Mouse (Mus musculus) brain, embryonic 14.5 days (tissue): Measurements from ENCODE around the gene Cpz. TPM values are rescaled to one million over a fixed set of nuclear protein-coding genes. Genes with fewer than 3 reads are reported as not detected.
A peak's percentile ranks its signal among the peaks of the same experiment; 100 is the strongest.

Experiments used
- DNase-seq: peaks from one replicate; pipeline ENCODE4 v3.0.0-alpha.2; 2011; ENCODE audit warnings: low read depth
- CTCF ChIP-seq: fragments of 200-500 bp; IDR thresholded peaks from 2 replicates; pipeline ENCODE4 v1.5.1; 2012; ENCODE audit warnings: inconsistent platforms, mild to moderate bottlenecking, moderate library complexity, borderline replicate concordance; ENCODE audit not compliant: insufficient read depth, insufficient read length; ENCODE audit errors: extremely low read depth
- POLR2A ChIP-seq: fragments of 200-500 bp; IDR thresholded peaks from 2 replicates; pipeline ENCODE4 v1.6.1; 2012; ENCODE audit warnings: mild to moderate bottlenecking, inconsistent platforms, borderline replicate concordance; ENCODE audit not compliant: poor library complexity, insufficient read depth, insufficient read length, severe bottlenecking; ENCODE audit errors: extremely low read depth
- polyA plus RNA-seq: library from polyadenylated mRNA; depleted of rRNA; stranded (reverse); fragments of >200 nt; gene quantifications from 2 replicates; pipeline ENCODE4 v1.2.3, GENCODE M21; 2012; rRNA removed

Cpz gene
- polyA plus RNA-seq, 1 experiment = 4.4 TPM

- DNase-seq = no peak
- TF ChIP-seq CTCF = no peak
- TF ChIP-seq POLR2A = no peak
These were observed 29.5 kb downstream of the Cpz start for GRCm38 (mm10) chr5:35495989-35496388.

- no peak for TF ChIP-seq POLR2A
- no peak for TF ChIP-seq CTCF
These were observed 30.6 kb downstream of the Cpz start for GRCm38 (mm10) chr5:35494773-35495390.

GRCm38 (mm10) chr5:35493770-35494169, 31.7 kb downstream of the Cpz start:
- no peak for DNase-seq
- TF ChIP-seq POLR2A = no peak

More at GRCm38 (mm10) chr5:35494773-35495390, 30.6 kb downstream of the Cpz start:
- DNase-seq = no peak

GRCm38 (mm10) chr5:35479521-35479920, 46.0 kb downstream of the Cpz start:
- DNase-seq = peak; percentile 27
- TF ChIP-seq POLR2A (no peak), CTCF (no peak)

- DNase-seq = peak; percentile 40
These were observed 50.3 kb downstream of the Cpz start for GRCm38 (mm10) chr5:35475236-35475635.

GRCm38 (mm10) chr5:35470885-35471528, 54.5 kb downstream of the Cpz start:
- no peak for DNase-seq
- TF ChIP-seq POLR2A (no peak), CTCF (no peak)

More at GRCm38 (mm10) chr5:35475236-35475635, 50.3 kb downstream of the Cpz start:
- TF ChIP-seq CTCF (peak; percentile 71), POLR2A (no peak)

GRCm38 (mm10) chr5:35465966-35466635, 59.4 kb downstream of the Cpz start:
- TF ChIP-seq CTCF (no peak), POLR2A (no peak)
- peak; percentile 55 for DNase-seq

- TF ChIP-seq CTCF (no peak), POLR2A (no peak)
These were observed 63.4 kb downstream of the Cpz start for GRCm38 (mm10) chr5:35462081-35462480.

GRCm38 (mm10) chr5:35459760-35460159, 65.7 kb downstream of the Cpz start:
- no peak for DNase-seq
- TF ChIP-seq CTCF (peak; percentile 41; the same call in 1 of the 2 replicates), POLR2A (no peak)

More at GRCm38 (mm10) chr5:35462081-35462480, 63.4 kb downstream of the Cpz start:
- DNase-seq = peak; percentile 55

- TF ChIP-seq POLR2A = no peak
- no peak for TF ChIP-seq CTCF
- no peak for DNase-seq
These were observed 67.2 kb downstream of the Cpz start for GRCm38 (mm10) chr5:35458267-35458666.

GRCm38 (mm10) chr5:35457364-35457763, 68.1 kb downstream of the Cpz start:
- no peak for DNase-seq
- TF ChIP-seq CTCF (no peak), POLR2A (no peak)

GRCm38 (mm10) chr5:35454187-35454800, 71.2 kb downstream of the Cpz start:
- TF ChIP-seq CTCF = peak; percentile 15; the same call in 1 of the 2 replicates
- no peak for TF ChIP-seq POLR2A
- DNase-seq = peak; percentile 94

Other genes with a start within 250 kb of the Cpz start
- 2.0 and 3.0 TPM in 2 replicates for gene Adra2c, start 247.4 kb downstream of the Cpz start, polyA plus RNA-seq
- 0.45 and 1.0 TPM in 2 replicates for gene Hmx1, start 136.6 kb downstream of the Cpz start, polyA plus RNA-seq
- 7.3 and 7.9 TPM in 2 replicates for gene Trmt44, start 49.4 kb upstream of the Cpz start, polyA plus RNA-seq
- 28.4 and 29.7 TPM in 2 replicates for gene Acox3, start 57.3 kb upstream of the Cpz start, polyA plus RNA-seq
- gene Htra3, start 154.1 kb upstream of the Cpz start, polyA plus RNA-seq = 8.1 and 14.8 TPM in 2 replicates
- gene Sh3tc1, start 214.3 kb upstream of the Cpz start, polyA plus RNA-seq = 1.2 and 1.8 TPM in 2 replicates
- 10.7 and 19.6 TPM in 2 replicates for gene Ablim2, start 232.2 kb upstream of the Cpz start, polyA plus RNA-seq